Mouse (Mus musculus): Measurements from ENCODE around the gene Rai1. TPM values are rescaled to one million over a fixed set of nuclear protein-coding genes. Genes with fewer than 3 reads are reported as not detected.

The Rai1 gene
- total RNA-seq, 4 experiments from 2014 or later: 46.6 to 87.7 (median 60.0) TPM

DNA sequence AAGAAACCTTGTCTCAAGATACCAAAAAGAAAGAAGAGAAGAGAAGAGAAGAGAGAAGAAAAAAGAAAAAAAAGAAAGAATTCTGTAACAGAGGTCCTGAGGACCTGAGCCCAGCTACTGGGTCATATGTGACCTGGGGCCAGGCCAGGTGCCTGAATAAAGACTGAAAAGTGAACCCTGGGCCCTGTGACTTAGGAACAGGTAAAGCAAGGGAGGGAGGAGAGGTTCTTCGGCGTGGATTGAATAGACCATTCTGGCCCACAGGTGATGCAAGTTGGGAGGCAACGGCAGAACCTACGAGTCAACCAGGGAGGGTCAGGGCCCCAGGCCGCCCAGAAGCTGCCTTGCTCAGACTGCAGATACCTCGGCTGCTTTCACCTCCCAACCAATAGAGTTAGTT, 116.6 kb downstream of the Rai1 start:
- no peak for DNase-seq

- no peak for DNase-seq
Measured at GRCm38 (mm10) chr11:60222085-60222468, 117.3 kb downstream of the Rai1 start.

GRCm38 (mm10) chr11:60222469-60223236, 117.8 kb downstream of the Rai1 start, which contains the start of gene Srebf1:
TSS of gene Srebf1 (minus strand) at chr11:60222581.
- DNase-seq: peak; percentile 83

- DNase-seq: peak; percentile 72
Measured at GRCm38 (mm10) chr11:60224676-60225075, 119.9 kb downstream of the Rai1 start.

DNA sequence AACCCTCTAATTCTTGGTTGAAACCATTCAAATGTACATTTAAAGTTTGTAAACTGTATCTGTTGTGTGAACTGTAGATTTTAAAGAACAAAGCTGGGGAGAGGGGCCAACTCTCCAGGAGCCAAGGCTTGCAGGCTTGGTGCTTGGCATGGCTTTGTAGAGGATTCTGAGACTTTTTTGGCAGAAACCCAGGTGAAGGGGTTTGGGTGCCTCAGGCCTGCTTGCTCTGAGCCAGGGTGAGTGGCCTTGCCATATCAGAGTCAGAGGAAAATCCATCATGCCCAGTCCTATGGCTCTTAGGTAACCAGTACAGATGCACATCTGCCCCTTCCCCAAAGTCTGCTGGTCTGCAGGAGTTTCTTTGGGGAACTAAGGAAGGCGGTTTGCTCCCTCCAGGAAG, 121.1 kb downstream of the Rai1 start:
- DNase-seq: peak; percentile 52

GRCm38 (mm10) chr11:60228525-60228924, 123.7 kb downstream of the Rai1 start:
- DNase-seq: peak; percentile 3

GRCm38 (mm10) chr11:60229821-60230220, 125.0 kb downstream of the Rai1 start:
- no peak for DNase-seq

- DNase-seq: no peak
Measured at GRCm38 (mm10) chr11:60230512-60230911, 125.7 kb downstream of the Rai1 start.

DNA sequence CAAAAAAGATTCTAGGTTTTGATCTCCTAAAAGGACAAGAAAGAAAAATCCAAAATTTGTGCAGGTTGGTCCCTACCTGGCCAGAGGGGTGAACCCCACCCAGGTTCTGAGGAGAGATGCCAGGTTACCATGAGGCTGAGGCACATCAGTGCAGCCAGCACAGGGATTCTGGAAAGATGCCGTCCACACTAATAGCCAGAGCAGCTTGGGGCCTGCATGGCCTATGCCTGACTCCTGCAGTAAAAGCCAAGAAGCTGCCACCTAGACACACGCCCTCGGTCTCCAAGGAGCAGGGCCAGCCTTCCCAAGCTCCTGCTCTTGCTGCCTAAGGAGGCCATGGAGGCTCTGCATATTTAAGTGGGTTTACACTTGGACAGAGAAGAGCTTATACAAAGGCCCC, 126.5 kb downstream of the Rai1 start:
- no peak for DNase-seq

GRCm38 (mm10) chr11:60231951-60232350, 127.1 kb downstream of the Rai1 start:
- no peak for DNase-seq

DNA sequence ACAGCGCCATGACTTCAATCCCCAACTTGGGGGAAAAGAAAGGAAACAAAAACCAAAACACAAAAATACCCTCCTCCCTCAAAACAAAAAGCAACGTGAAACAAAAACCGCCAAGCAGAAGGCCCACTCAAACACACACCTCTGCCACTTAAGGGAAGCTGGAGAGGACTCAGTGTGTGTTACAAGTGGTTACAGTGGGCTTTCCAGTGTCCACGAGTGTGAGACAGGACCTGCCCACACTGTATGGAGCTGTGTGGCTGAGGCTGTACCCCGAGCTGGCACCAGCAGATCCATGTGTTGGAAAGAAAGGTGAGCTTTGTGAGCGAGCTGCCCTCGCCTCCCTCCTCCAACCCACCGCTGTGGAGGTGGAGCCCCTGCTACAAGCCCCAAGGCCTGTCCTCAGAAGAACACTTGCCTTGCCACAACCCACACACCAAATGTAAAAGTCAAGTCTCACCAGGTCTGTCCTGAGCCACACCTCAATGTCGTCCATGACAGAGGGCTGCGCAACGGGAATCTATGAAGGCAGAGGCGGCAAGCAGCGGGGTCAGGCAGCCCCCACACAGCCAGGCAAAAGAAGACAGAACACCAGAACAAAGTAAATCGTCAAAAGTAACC, 127.7 kb downstream of the Rai1 start:
- no peak for DNase-seq

DNA sequence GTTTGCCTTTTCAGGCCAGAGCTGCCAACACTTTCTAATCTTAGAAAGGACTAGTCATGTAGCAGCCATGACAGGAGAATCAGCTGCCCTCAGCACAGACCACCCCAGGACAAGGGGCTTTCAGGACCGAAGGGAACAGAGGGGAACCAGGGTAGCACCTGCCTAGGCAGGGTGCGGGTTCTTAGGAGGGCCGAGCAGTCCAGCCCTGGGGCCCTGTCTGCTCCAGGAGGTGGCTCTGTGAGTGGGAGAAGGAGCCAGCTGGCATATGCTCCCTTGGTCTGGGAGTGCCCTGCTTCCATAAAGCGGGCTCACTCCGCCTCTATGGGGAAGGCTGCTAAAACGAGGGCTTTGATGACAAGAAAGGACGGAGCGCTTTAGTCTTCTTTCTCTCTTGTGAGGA, 128.4 kb downstream of the Rai1 start:
- no peak for DNase-seq

GRCm38 (mm10) chr11:60235351-60235750, 130.5 kb downstream of the Rai1 start:
- DNase-seq: no peak

DNA sequence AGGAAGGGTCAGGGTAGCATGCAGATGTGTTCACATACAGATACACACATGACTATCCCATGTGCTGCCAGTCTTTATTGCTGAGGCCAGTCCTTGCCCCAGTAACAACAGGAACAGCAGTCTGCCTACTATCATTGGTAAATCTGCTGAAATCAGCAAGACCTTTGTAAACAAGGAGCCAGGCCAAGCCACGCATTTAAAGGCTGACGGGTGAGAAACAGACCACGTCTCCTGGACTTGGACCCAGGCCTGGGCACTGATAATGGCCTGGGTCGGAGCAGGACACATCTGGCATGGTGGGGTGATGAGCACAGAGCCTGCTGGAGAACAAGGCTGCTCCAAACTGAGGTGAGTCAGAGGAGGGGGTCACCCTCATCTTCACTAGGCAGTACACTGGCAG, 135.7 kb downstream of the Rai1 start:
- DNase-seq: no peak

DNA sequence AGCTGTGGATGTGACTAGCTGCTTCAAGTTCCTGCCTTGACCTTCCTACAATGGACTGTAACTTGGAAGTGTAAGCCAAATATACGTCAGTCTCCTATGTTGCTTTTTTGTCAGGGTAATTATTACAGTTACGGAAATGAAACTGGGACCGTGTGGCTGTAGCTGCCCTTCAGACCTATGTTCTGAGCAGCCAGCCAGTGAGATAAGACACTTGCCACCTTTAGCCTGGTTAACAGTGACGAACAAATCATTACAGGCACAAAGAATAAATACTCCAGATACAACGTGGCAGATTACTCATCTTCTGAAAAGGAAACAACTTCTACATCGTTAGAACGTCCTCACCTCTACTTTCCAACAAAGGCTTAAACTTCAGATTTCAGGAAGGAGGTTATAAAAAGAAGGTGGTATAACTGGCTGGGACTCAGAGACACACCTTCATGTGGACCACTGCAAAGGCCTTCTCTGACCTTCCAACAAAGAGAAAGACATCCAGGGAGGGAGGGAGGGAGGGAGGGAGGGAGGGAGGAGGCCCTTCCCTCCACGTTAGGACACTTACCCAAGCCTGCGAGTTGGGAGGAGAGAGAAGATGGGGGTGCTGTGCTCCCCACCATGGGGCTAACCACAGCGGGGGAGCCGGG, 139.8 kb downstream of the Rai1 start:
- DNase-seq: no peak

DNA sequence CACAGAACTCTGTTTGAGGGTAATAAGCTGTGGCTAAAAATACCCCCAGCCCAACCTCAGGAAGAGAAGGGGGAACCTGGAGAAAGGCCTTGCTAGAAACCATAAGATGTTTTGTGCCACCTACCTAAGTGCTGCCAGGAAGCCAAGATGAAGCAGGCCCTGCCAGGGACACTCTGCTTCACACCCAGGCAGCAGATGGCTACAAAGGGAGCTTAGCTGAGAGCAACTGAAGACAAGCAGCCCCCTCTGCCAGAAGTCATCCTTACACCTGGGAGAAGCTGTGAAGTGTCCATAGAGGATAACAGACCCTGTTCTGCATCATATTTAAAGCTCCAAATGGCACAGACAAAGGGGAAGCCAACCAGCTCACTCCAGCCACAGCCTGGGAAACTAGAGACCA, 141.3 kb downstream of the Rai1 start:
- DNase-seq: no peak

GRCm38 (mm10) chr11:60247753-60248550, 143.1 kb downstream of the Rai1 start:
- DNase-seq: no peak

Small RNAs within 50 kb of the gene (microRNA-seq; reads per million reads assigned to microRNA genes)
- gene Mir6921: 0.18 to 1.3 reads per million in 2 experiments
- 0.35 to 1.0 reads per million in 2 experiments for gene Mir6922

Other genes with a start within 250 kb of the Rai1 start
- gene Med9, start 156.8 kb upstream of the Rai1 start, total RNA-seq (2022): 10 to 100 TPM; 29.4 to 39.1 (median 33.2) TPM
- gene Rasd1, start 140.1 kb upstream of the Rai1 start, total RNA-seq (2022): 10 to 100 TPM; 19.1 to 34.7 (median 26.7) TPM
- 1 to 10 TPM; 4.9 to 9.5 (median 7.8) TPM for gene Pemt, start 58.5 kb upstream of the Rai1 start, total RNA-seq (2022)
- gene Srebf1, start 117.6 kb downstream of the Rai1 start, total RNA-seq (2022): 100 to 1,000 TPM; 165 to 367 (median 213) TPM
- 100 to 1,000 TPM in 3 of 4 experiments, 10 to 100 TPM in 1; 98.4 to 137 (median 112) TPM for gene Tom1l2, start 247.9 kb downstream of the Rai1 start, total RNA-seq (2022)
- 1 to 10 TPM; 1.8 to 3.8 (median 2.7) TPM for gene Drc3, start 248.3 kb downstream of the Rai1 start, total RNA-seq (2022)

Measured in adrenal gland, adult 8-10 months (tissue).